8 mouse cellular contexts compared by ENCODE assay signal in the genomic region with DNA sequence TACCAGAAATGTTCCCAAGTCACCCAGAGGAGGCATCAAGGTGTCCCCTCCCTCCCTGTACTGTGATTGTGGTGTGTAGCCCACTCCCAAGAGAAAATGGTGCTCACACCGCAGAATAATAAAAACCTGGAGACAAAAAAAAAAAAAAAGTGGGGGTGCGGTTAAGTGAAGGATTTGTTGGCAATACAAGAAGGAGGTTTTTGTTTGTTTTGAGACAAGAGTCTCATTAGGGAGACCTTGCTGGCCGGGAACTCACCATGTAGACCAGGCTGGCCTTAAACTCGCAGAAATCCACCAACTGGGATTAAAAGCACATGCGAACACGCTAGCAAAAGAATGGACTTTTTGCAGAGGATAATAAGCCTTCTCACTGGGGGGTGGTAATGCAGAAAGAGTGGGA. TPM values are rescaled to one million over a fixed set of nuclear protein-coding genes. Genes with fewer than 3 reads are reported as not detected.
DNase-seq lines count a peak whose midpoint lies in the region; ATAC-seq and TF ChIP-seq lines count a peak whose summit lies in the region.

A gene (plus strand): TSS at position 301 of the 400 bp plus-strand sequence.

- peaks cover 7% of the 10 kb centered on the region; the same call in 1 of the 2 replicates for H3K4me1 ChIP-seq in embryonic facial prominence, embryonic 14.5 days (ENCODE audit: control insufficient read depth, insufficient read depth, low read length)
- H3K4me1 ChIP-seq in intestine, embryonic 14.5 days (replicated peaks; ENCODE audit: control insufficient read depth, insufficient read depth, low read length), result 0 out of 2 replicates have a peak, but pooled peaks cover 2% of the 10 kb centered on the region
- H3K4me1 ChIP-seq in midbrain, postnatal 0 days (ENCODE audit: insufficient read depth, low read length), result peaks cover 5% of the 10 kb centered on the region; the same call in 1 of the 2 replicates

- peak within 1 kb of the TSS; percentile 49 for H3K4me3 ChIP-seq in left cerebral cortex, adult 2 months
- H3K4me3 ChIP-seq in embryonic facial prominence, embryonic 14.5 days (ENCODE audit: low read depth, low read length), result peak within 1 kb of the TSS; percentile 68
- peak within 1 kb of the TSS; percentile 59 for H3K4me3 ChIP-seq in intestine, embryonic 14.5 days (ENCODE audit: low read depth, low read length)
- peak within 1 kb of the TSS; percentile 77 for H3K4me3 ChIP-seq in midbrain, postnatal 0 days (ENCODE audit: low read depth, low read length)

- peaks cover 12% of the 10 kb centered on the region for H3K27me3 ChIP-seq in embryonic facial prominence, embryonic 14.5 days (replicated peaks; ENCODE audit: control insufficient read depth, insufficient read depth, low read length)
- peaks cover 21% of the 10 kb centered on the region for H3K27me3 ChIP-seq in intestine, embryonic 14.5 days (replicated peaks; ENCODE audit: control insufficient read depth, insufficient read depth, low read length)
- H3K27me3 ChIP-seq in midbrain, postnatal 0 days (ENCODE audit: insufficient read depth, low read length), result no peaks in the 10 kb centered on the region

- 36% methylated on average over 6 of the region's 6 CpGs for WGBS in embryonic facial prominence, embryonic 14.5 days
- 39% methylated on average over 6 of the region's 6 CpGs for WGBS in intestine, embryonic 14.5 days
- 21% methylated on average over 6 of the region's 6 CpGs for WGBS in midbrain, postnatal 0 days

- H3K9me3 ChIP-seq in embryonic facial prominence, embryonic 14.5 days (ENCODE audit: control insufficient read depth, low read length), result no peaks in the 10 kb centered on the region
- no peaks in the 10 kb centered on the region for H3K9me3 ChIP-seq in intestine, embryonic 14.5 days (ENCODE audit: control insufficient read depth, low read length)
- no peaks in the 10 kb centered on the region for H3K9me3 ChIP-seq in midbrain, postnatal 0 days (ENCODE audit: low read length)

- no peak for ATAC-seq in embryonic facial prominence, embryonic 14.5 days (ENCODE audit: low read depth)
- no peak for ATAC-seq in intestine, embryonic 14.5 days (replicated peaks; ENCODE audit: low FRiP score, low TSS enrichment, low read depth)
- ATAC-seq in midbrain, postnatal 0 days (ENCODE audit: low FRiP score), result no peak
- ATAC-seq in monocyte, adult 5-6 weeks (replicated peaks; ENCODE audit: insufficient number of reproducible peaks, low FRiP score, low TSS enrichment, poor library complexity, severe bottlenecking), result no peak

- H3K4me2 ChIP-seq in embryonic facial prominence, embryonic 14.5 days (ENCODE audit: low read depth, low read length), result peak within 1 kb of the TSS; percentile 99
- peak within 1 kb of the TSS; percentile 98 for H3K4me2 ChIP-seq in intestine, embryonic 14.5 days (ENCODE audit: low read length)
- peak within 1 kb of the TSS; percentile 79 for H3K4me2 ChIP-seq in midbrain, postnatal 0 days (ENCODE audit: low read depth, low read length, poor library complexity, severe bottlenecking)

- H3K27ac ChIP-seq in left cerebral cortex, adult 2 months, result 0 out of 2 replicates have a peak within 1 kb of the TSS, but pooled peaks have one; percentile 36
- H3K27ac ChIP-seq in embryonic facial prominence, embryonic 14.5 days (replicated peaks; ENCODE audit: low read depth, low read length), result no peak within 1 kb of the TSS
- no peak within 1 kb of the TSS for H3K27ac ChIP-seq in intestine, embryonic 14.5 days (ENCODE audit: low read depth)
- H3K27ac ChIP-seq in midbrain, postnatal 0 days (ENCODE audit: low read depth, low read length), result peak within 1 kb of the TSS; percentile 62

- intact Hi-C loops in left cerebral cortex, adult 2 months (cut with DNase I), result no loop called here
- intact Hi-C loops in left cerebral cortex, postnatal 25 days (cut with DNase I), result no loop called here

- H3K9ac ChIP-seq in embryonic facial prominence, embryonic 14.5 days (ENCODE audit: low read depth, low read length), result peak within 1 kb of the TSS; percentile 64
- H3K9ac ChIP-seq in intestine, embryonic 14.5 days (ENCODE audit: low read length), result peak within 1 kb of the TSS; percentile 51
- H3K9ac ChIP-seq in midbrain, postnatal 0 days (replicated peaks; ENCODE audit: low read length, poor library complexity, severe bottlenecking), result peak within 1 kb of the TSS; percentile 80

- no peaks in the 10 kb centered on the region for H3K36me3 ChIP-seq in embryonic facial prominence, embryonic 14.5 days (ENCODE audit: control insufficient read depth, insufficient read depth, low read length)
- H3K36me3 ChIP-seq in intestine, embryonic 14.5 days (ENCODE audit: control insufficient read depth, insufficient read depth, low read length), result no peaks in the 10 kb centered on the region
- H3K36me3 ChIP-seq in midbrain, postnatal 0 days (ENCODE audit: insufficient read depth, low read length), result peaks cover 10% of the 10 kb centered on the region

- DNase-seq in left cerebral cortex, adult 2 months (ENCODE audit: extremely low spot score in 1 of 2, low spot score in 2 of 2), result no peak
- no peak for DNase-seq in left cerebral cortex, postnatal 25 days (ENCODE audit: low spot score in 2 of 2)
- DNase-seq in embryonic facial prominence, embryonic 14.5 days (ENCODE audit: low spot score), result no peak
- no peak for DNase-seq in intestine, embryonic 14.5 days (ENCODE audit: low spot score)
- no peak for DNase-seq in midbrain, postnatal 0 days (ENCODE audit: low spot score)
- DNase-seq in urinary bladder, postnatal 25 days (ENCODE audit: low spot score), result no peak
- DNase-seq in testis, postnatal 14 days (ENCODE audit: low spot score), result no peak

- no peak for TF ChIP-seq CTCF in left cerebral cortex, adult 2 months (IDR thresholded peaks at IDR 0.05)
- TF ChIP-seq CTCF in midbrain, postnatal 0 days (IDR thresholded peaks at IDR 0.05), result no peak

RNA-seq across cellular contexts. Expression of the gene that starts here (rescaled TPM):
- 1 to 10 TPM in 1 of 2 experiments, under 1 TPM in 1; 0.97 to 1.4 TPM for total RNA-seq in left cerebral cortex, adult 2 months (2021)
- 1 to 10 TPM; 1.2 to 1.4 TPM for total RNA-seq in left cerebral cortex, postnatal 25 days (2021)
- polyA plus RNA-seq in embryonic facial prominence, embryonic 14.5 days (2014; fragmentation: Nextera tagmentation; extraction: Ambion mirVana), result 4.9 and 5.7 TPM in 2 replicates
- polyA plus RNA-seq in intestine, embryonic 14.5 days (2014; fragmentation: Nextera tagmentation; extraction: Ambion mirVana), result 7.7 and 10.4 TPM in 2 replicates
- 14.5 and 14.9 TPM in 2 replicates for total RNA-seq in midbrain, postnatal 0 days (2014; rRNA removed)
- polyA plus RNA-seq in midbrain, postnatal 0 days (2015; fragmentation: Nextera tagmentation; extraction: Ambion mirVana), result 15.0 and 15.7 TPM in 2 replicates
- total RNA-seq in monocyte, adult 5-6 weeks (2017), result 1.9 to 10.4 TPM (median 2.5 TPM) in 3 replicates

Comparison
In these comparisons a context has a peak if more than half of its experiments do, and no peak if none do; other contexts are left out.
1. H3K27ac ChIP-seq: peak in left cerebral cortex, adult 2 months (single experiment) and midbrain, postnatal 0 days (single experiment); none in embryonic facial prominence, embryonic 14.5 days (single experiment) and intestine, embryonic 14.5 days (single experiment).
2. Peak in every context shown above with its lines, with median percentiles within 50 percentile points of each other: H3K4me3 ChIP-seq, H3K4me2 ChIP-seq and H3K9ac ChIP-seq.